Mouse (Mus musculus): Measurements from ENCODE around the gene Krt31.

The Krt31 gene

DNA sequence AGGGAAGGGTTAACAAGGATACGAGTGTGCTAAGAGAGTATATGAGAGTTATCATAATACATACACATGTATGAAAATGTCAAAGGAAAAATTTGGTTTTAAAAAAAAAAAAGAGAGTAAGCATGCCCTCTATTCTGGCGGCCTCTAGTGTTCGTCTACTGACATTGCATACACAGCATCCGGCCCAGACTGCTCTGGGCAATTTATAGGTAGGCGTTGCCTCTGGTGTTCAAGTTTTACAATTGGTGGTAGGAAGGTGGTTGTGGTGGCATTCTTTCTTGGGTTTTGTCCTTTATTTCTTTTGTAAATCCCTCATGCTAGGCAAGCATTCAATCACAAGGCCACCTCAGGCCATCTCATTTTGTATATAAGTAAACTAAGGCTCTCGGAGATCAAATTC, 45.5 kb downstream of the Krt31 start:
- DNase-seq, result peak; percentile 37 to 72

- no peak for DNase-seq
Observed at GRCm38 (mm10) chr11:99999091-99999490, 51.3 kb downstream of the Krt31 start.

Data from cerebellum, postnatal 25 days (tissue).